Mouse (Mus musculus) brain, embryonic 18.5 days (tissue): ENCODE measurements around the gene Spib.

Experiments used
- DNase-seq: peaks from one replicate; pipeline ENCODE4 v3.0.0-alpha.2; 2012; ENCODE audit warnings: low read depth, low spot score

Spib gene

GRCm38 (mm10) chr7:44526414-44527154 is 5.3 kb downstream of the Spib start:
- no peak for DNase-seq

DNA sequence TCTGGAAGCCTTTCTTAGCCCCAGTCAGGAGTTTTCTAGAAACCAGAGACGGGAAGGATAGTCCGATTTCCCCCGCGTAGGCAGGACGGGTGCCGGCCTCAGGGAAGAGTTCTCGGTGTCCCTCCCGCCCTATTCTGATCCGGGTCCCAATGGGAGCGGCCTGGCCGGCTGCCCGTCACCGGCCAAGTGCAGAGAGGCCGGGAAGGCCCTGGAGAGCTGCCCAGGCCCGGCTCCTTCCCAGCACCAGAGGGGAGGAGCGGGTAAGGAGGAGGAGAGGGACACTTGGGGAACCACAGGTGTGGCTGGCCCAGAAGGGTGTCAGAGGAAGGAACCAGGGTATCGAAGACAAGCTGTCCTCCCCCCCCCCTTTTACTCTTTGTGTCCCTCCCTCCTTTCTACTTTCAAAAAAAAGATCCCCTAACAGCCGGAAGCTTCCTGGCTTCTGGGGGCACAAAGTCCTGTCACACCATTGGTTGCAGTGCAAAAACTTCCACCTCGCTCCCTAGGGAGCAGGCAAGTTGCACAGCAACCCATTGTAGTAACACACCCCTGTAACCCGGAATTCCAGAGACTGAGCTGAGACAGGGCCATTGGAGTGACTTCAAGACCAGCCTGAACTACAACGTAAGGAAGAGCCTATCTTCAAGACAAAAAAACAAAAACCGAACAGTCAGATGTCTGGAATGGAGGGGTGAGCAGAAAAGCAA is 6.6 kb downstream of the Spib start:
- DNase-seq, result no peak

DNA sequence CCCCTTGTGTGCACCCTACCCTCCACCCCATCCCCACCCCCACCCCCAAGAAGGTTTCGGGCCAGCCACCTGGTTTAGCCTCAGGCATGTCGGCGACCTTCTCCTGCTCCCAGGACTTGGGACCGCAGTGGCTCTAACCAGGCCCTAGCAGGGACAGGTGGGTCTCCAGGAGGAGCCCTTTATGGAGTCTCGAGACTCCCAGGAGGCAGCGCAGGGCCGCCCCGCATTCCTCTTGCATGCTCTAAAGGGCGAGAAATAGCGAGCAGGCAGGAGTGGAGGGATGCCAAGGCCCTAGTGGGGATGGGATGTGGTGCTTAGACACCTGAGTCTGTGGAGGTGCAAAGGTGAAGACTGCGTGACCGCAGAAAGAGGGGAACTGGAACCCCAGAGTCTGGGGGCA is 7.4 kb downstream of the Spib start, which contains the start of gene Mybpc2:
Gene Mybpc2, minus strand, starts transcription at position 155 of the 400 bp plus-strand sequence.
- DNase-seq, result no peak

DNA sequence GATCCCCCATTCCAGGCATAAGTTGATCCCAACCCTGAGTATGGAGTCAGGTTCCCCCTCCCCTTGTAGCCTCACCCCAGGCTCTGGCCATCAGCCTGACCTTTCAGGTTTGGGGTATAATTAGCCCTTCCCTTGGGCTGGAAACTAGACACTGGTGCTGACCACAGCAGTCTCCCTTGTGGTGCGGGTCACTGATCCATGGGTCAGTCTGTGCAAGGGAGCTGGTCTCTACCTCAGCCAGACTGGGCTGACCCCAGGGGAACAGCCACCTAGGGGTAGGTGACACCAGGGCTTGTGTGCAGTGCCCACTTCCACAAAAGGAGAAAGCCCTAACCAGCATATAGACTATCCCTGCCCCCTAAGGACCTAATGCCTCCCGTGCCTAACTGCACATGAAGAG is 8.8 kb downstream of the Spib start:
- DNase-seq, result no peak

DNA sequence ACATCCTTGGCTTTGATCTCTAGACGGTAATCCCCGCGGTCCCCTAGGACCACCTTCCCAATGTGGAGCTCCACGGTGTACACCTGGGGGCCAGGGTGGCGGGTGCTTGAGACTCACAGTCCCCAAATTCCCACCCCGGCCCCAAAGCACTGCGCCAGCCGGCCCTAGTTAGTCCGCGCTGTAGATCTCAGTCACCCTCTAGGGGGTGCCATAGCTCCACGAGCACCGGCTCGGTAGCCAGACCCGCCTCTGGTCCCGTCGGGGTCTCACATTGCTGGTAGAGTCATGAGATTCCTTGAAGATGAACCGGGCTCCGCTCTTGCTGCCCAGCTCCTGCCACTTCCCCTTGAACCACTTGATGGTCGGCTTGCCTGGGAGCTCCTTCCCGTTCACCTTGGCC is 10.2 kb downstream of the Spib start:
- no peak for DNase-seq

DNA sequence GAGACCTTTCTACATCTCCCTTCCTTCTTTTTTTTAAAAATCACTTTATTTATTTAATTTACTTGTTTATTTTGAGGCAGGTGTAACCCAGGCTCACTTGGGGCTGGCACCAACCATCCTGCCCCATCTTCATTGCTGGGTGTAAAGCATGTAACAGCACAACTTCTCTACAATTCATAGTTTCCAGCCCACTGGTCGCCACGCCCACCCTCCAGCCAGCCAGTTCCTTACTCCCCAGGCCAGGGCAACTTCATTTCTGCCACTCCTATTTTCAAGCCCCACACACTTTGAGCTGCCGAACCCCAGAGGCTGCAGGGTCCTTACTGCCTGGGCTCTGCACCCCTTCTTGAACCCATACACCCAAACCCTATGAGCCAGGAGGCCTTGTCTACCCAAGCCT is 10.9 kb downstream of the Spib start:
- DNase-seq, result no peak

DNA sequence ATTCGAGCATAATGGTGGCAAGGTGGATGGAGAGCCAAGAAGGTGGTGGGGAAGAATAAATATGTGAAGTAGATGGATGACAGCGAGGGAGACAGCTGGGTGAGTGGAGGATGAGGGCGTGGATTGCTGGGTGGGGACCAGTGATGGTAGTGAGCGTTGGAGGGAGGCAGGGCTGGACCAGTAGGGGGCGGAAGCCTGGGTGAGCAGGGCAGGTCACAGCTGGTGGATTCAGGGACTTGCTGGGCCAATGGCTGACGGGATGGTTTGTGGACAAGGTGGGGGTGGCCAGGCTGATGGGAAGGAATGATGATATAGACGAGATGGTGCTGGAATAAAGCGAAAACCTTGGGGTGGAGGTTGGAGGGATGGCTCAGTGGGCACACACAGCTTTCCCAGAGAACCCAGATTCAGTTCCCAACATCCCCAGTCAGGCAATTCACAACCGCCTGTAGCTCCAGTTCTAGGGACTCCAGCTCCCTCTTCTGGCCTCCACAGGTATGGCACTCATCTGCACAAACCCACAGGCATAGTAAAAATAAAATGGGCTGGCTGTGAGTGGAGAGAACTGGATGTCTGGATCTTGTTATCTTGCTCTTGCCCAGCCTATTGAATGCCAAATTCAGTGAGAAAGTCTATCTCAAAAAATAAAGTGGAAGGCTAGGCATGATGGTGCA is 12.5 kb downstream of the Spib start:
- no peak for DNase-seq

DNA sequence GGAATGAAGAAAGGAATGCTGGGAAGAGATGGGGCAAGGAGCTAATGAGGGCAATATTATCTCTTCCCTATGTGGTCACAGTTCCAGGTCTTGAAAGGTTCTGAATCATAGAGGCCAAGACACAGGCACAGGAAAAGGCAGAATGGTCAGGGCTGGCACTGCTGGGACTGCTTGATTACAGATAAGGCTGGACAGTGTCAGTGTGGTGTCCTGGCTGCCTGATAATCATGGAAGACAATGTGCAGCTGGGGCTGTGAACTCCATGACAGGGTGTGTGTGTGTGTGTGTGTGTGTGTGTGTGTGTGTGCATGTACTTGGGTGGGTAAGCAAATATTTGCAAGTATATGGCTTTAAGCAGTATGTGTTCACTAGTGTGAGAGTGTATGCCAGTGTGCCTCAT is 24.4 kb downstream of the Spib start:
- no peak for DNase-seq

- no peak for DNase-seq
These were observed 30.2 kb downstream of the Spib start for GRCm38 (mm10) chr7:44501563-44502115.

DNA sequence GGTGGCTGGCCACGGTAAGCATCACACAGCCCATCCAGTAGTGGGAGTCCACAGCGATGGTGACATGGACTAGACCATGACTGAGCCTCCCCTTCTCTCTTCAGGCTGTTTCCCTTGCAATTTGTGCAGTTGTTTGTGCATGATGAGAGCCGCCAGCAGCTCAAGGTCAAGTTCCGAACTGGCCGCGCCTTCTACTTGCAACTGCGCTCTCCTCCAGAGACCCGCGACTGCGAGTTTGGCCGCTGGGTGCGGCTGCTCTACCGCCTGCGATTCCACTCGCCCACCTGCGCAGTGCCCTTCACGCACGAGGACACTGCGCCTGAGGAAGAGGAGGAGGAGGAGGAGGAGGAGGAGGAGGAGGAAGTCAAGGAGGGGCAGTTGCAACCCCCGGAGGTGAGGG is 31.8 kb downstream of the Spib start:
- DNase-seq, result no peak

DNA sequence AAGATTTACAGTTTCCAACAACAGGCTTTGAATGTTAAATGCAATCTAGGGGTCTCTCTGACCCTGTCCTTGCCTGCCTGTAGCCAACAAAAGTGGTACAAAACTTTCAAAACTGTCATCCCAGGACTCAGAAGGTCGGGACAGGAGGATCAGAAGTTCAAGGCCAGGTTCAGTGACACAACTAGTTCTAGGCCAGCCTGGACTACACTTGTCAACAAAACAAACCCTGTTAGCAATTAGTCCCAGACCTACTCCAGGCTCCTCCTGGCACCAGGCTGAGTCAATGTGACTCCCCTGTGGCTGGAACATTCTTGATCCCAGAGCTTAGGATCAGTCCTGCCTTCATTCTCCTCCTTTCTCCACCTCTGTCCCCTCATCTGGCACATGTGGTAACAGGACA is 32.9 kb downstream of the Spib start:
- DNase-seq, result no peak

- no peak for DNase-seq
These were observed 34.4 kb downstream of the Spib start for GRCm38 (mm10) chr7:44497361-44498055.

- no peak for DNase-seq
These were observed 35.1 kb downstream of the Spib start for GRCm38 (mm10) chr7:44496771-44497109.

DNA sequence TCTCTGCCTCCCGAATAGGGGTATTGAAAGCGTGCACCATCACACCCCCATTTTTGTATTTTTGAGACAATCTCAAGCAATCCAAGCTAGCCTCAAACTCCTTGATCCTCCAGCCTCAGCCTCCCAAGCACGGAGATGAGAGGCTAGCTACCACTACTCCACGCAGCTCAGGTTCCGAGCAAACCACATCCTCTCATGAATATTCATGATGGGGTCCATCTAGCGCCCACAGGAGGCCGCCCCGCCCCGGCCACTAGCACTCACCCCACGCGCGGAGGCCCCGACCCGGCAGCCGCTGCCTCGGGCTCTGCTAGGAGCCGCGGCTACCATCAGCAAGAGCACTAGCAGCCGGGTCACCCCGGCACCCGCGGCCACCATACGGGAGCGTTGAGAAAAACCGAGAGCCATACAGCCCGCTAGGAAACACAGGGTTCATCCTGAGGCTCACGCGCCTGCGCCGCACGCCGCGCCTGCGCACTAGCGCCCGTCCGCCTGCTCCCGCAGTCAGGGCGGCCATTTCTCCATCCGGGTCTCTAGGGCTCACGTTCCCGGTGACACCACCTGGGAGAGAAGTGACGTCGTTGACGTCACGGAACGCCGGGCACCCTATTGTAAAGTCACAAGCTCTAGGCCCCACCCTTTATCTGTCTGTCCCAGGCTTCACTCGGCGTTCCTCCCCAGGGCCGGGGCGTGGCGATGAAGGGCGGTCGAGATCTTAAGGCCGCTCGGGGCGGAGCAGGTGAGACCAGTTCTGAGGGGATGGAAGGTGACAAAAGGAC is 35.7 kb downstream of the Spib start, which contains the start of the genes Emc10 and Fam71e1:
Gene Emc10, minus strand, starts transcription at position 538 of the 779 bp plus-strand sequence.
Gene Fam71e1, plus strand, starts transcription at position 590 of the 779 bp plus-strand sequence.
- DNase-seq, result peak; percentile 98

- DNase-seq, result no peak
These were observed 36.8 kb downstream of the Spib start for GRCm38 (mm10) chr7:44495086-44495485.

GRCm38 (mm10) chr7:44494681-44495080 is 37.2 kb downstream of the Spib start:
- DNase-seq, result no peak

- DNase-seq, result no peak
These were observed 39.6 kb downstream of the Spib start for GRCm38 (mm10) chr7:44492166-44492826.

DNA sequence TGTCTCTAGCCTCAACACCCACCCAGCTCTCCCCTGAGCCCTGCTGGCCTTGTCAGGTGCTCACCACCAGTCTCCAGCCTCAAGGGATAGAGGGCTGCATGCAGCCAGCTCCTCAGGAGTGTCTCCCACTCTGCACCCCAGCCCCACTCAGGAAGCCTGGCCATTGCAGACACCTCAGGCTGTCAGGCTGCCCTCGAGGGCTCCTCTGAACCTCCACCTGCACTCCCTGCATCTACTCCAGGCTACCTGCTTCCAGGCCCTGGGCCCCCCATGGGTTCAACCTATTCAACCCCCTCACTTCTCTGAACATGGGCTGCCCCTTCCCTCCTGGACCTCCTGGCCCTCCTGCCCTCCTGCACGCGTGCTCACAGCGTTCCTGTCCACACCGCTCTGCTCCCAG is 40.5 kb downstream of the Spib start:
- no peak for DNase-seq

DNA sequence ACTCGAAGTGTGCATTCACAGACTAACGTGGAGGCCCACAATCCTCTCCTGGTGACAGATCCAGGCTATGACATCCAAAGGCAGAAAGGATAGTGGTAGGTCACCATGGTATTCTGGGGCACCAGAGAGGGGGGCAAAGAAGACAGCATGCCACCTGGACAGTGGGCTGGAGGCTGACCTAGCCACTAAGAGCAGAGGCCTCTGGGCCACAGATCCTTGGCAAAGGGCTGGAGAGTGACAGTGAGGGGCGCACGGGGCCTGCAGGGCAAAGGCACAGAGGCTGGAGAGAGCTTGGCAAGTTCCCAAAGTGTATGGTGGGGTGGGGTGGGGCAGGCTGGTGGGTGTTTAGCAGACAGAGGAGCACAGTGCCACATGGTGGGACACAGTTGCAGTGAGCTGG is 41.6 kb downstream of the Spib start:
- DNase-seq, result no peak

- no peak for DNase-seq
These were observed 43.3 kb downstream of the Spib start for GRCm38 (mm10) chr7:44488545-44488944.
